Mouse (Mus musculus): ENCODE results near the gene Srcap. TPM values are rescaled to one million over a fixed set of nuclear protein-coding genes. Genes with fewer than 3 reads are reported as not detected.

The Srcap gene
- polyA plus RNA-seq, 1 experiment from 2014 or later: 62.1 TPM

DNA sequence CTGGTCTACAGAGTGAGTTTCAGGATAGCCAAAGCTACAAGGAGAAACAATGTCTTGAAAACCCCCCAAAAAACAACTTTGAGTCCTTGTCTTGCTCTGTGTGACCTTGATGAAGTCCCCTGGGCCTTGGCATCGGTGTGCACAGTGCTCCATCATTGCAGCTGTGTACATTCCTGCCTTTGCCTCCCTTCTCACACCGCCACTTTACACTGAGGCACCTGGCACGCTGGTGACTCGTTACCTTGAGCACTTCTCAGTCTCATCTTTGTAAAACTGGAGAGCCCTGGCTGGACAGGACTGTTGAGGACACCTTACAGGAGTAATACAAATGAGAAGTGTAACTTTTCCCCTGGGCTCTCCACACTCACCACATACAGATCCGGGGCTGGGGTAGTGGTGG is 75.4 kb downstream of the Srcap start:
- Histone ChIP-seq H3K27me3 (ENCODE audit: control insufficient read depth, insufficient read depth, low read length) (no peaks in the 10 kb centered on the region), H3K27ac (peak overlapping the region; percentile 80; the same call in 1 of the 2 replicates), H3K4me3 (replicated peaks; ENCODE audit: low read length) (peak overlapping the region; percentile 93; the same call in 1 of the 2 replicates), H3K36me3 (replicated peaks; ENCODE audit: control insufficient read depth, insufficient read depth) (peaks cover 51% of the 10 kb centered on the region), H3K9ac (peak overlapping the region; percentile 41), H3K9me3 (ENCODE audit: control insufficient read depth, low read length) (no peaks in the 10 kb centered on the region), H3K4me2 (replicated peaks) (peak overlapping the region; percentile 69), H3K4me1 (replicated peaks; ENCODE audit: control insufficient read depth, insufficient read depth, low read length) (peaks cover 16% of the 10 kb centered on the region)
- ATAC-seq (ENCODE audit: low FRiP score) (no peak), DNase-seq (ENCODE audit: low spot score) (no peak)
- 79% methylated on average over 5 of the region's 5 CpGs for WGBS

DNA sequence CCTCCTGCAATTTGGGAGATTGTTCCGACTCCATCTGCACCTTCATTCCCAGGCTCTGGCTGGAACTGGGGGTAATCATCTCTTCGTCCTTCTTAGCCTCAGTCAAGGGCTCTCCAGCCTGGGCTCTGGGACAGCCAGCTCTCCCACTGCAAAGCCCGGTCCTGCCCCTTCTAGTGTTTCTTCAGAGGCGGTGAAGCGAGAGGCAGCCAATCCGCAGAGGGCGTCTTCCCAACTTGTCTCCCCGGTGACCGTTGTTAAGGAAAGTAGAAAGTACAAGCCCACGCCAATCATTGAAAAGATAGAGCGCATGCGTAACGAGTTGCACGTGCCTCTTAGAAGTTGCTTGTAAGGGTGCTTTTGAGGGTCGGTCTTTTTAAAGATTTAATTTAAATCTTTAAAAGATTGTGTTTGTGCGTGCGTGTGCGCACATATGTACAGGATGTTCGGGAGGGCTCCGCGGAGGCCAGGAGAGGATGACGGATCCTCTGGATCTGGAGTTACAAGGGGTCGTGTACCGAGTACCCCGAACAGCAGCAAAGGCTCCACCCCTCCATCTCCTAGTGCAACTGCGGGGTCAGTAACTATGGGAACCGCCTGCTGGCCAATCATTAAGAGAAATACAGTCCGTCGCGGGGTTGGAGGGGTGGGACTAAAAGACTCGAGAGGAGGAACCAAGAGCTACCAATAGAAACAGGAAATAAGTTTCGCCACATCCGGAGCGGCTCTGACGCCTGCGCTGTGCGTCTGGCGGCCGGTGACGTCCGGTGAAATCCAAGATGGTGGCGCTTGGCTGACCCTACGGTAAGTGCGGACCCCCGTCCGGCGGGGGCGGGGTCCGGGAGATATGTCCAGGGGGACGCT is 76.5 kb downstream of the Srcap start, which contains the start of the genes Ccdc189 and Rnf40:
Ccdc189 (minus strand) TSS at position 585 of the 861 bp plus-strand sequence.
Rnf40 (plus strand) TSS at position 757 of the 861 bp plus-strand sequence.
- H3K4me3 ChIP-seq (replicated peaks; ENCODE audit: low read length): peak within 1 kb of the TSS; percentile 93
- H3K9me3 ChIP-seq (ENCODE audit: control insufficient read depth, low read length): no peaks in the 10 kb centered on the region
- peak within 1 kb of the TSS; percentile 80 for H3K27ac ChIP-seq
- peaks cover 16% of the 10 kb centered on the region for H3K4me1 ChIP-seq (replicated peaks; ENCODE audit: control insufficient read depth, insufficient read depth, low read length)
- H3K9ac ChIP-seq: peak within 1 kb of the TSS; percentile 80
- peaks cover 51% of the 10 kb centered on the region for H3K36me3 ChIP-seq (replicated peaks; ENCODE audit: control insufficient read depth, insufficient read depth)
- WGBS: under 1% methylated on average over 50 of the region's 50 CpGs
- DNase-seq (ENCODE audit: low spot score) (peak; percentile 93), ATAC-seq (ENCODE audit: low FRiP score) (peak; percentile 97)
- peak within 1 kb of the TSS; percentile 69 for H3K4me2 ChIP-seq (replicated peaks)
- no peaks in the 10 kb centered on the region for H3K27me3 ChIP-seq (ENCODE audit: control insufficient read depth, insufficient read depth, low read length)

DNA sequence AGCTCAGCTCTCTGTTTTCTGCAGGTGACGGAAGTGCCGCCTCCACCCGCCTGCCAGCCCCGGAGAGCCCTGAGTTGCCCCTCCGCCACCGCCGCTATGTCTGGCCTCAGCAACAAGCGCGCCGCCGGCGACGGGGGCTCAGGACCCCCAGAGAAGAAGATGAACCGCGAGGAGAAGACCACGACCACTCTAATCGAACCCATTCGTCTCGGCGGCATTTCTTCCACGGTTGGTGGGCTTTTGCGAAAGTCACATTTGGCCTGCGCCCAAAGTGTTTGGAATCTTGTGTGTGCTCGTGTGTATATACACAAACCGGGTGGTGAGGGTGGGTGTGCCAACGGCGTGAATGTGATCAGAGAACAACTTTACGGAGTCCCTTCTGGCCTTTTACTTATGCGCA is 77.1 kb downstream of the Srcap start:
- H3K36me3 ChIP-seq (replicated peaks; ENCODE audit: control insufficient read depth, insufficient read depth): peaks cover 51% of the 10 kb centered on the region
- peak overlapping the region; percentile 80 for H3K27ac ChIP-seq
- H3K9ac ChIP-seq: peak overlapping the region; percentile 80
- ATAC-seq (ENCODE audit: low FRiP score): no peak
- peak overlapping the region; percentile 93 for H3K4me3 ChIP-seq (replicated peaks; ENCODE audit: low read length)
- 6% methylated on average over 29 of the region's 29 CpGs for WGBS
- DNase-seq (ENCODE audit: low spot score): no peak
- H3K4me1 ChIP-seq (replicated peaks; ENCODE audit: control insufficient read depth, insufficient read depth, low read length): peaks cover 16% of the 10 kb centered on the region
- H3K27me3 ChIP-seq (ENCODE audit: control insufficient read depth, insufficient read depth, low read length): no peaks in the 10 kb centered on the region
- H3K4me2 ChIP-seq (replicated peaks): peak overlapping the region; percentile 69
- no peaks in the 10 kb centered on the region for H3K9me3 ChIP-seq (ENCODE audit: control insufficient read depth, low read length)

DNA sequence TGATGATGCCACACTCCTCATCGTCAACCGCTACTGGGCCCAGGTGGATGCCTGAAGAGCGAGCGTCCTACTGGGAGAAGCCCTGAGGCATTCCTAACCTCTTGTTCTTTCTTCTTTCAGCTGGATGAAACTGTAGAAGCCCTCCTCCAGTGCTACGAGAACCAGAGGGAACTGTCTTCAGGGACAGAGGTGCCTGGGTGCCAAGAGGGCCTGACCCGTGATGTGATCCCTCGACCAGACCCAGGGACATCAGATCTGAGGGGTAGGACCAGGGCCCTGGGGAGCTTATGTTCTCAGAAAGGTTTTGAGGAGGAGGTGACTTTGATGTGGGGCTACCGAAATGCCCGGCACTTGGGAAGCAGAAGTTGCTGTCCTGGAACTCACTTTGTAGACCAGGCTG is 77.9 kb downstream of the Srcap start:
- no peaks in the 10 kb centered on the region for H3K27me3 ChIP-seq (ENCODE audit: control insufficient read depth, insufficient read depth, low read length)
- WGBS: 93% methylated on average over 9 of the region's 9 CpGs
- no peaks in the 10 kb centered on the region for H3K9me3 ChIP-seq (ENCODE audit: control insufficient read depth, low read length)
- H3K4me1 ChIP-seq (replicated peaks; ENCODE audit: control insufficient read depth, insufficient read depth, low read length): peaks cover 16% of the 10 kb centered on the region
- ATAC-seq (ENCODE audit: low FRiP score): no peak
- peak overlapping the region; percentile 93 for H3K4me3 ChIP-seq (replicated peaks; ENCODE audit: low read length)
- no peak for DNase-seq (ENCODE audit: low spot score)
- peak overlapping the region; percentile 69 for H3K4me2 ChIP-seq (replicated peaks)
- H3K9ac ChIP-seq: no peak overlapping the region
- H3K36me3 ChIP-seq (replicated peaks; ENCODE audit: control insufficient read depth, insufficient read depth): peaks cover 53% of the 10 kb centered on the region
- H3K27ac ChIP-seq: no peak overlapping the region

DNA sequence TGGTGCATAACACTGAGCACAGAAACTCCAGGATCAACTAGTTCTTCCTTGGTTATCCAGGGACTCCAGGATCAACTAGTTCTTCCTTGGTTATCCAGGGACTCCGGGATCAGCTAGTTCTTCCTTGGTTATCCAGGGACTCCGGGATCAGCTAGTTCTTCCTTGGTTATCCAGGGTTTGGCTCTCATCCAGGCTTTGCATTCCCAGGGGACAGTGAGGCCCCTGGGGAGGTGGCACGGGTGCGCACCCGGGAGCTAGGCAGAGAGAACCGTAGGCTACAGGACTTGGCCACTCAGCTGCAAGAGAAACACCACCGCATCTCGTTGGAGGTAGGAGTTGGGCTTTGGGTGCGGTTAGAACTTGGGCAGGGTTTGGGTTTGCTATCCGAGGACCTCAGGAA is 79.3 kb downstream of the Srcap start:
- 94% methylated on average over 10 of the region's 10 CpGs for WGBS
- Histone ChIP-seq H3K4me3 (replicated peaks; ENCODE audit: low read length) (no peak overlapping the region), H3K9me3 (ENCODE audit: control insufficient read depth, low read length) (no peaks in the 10 kb centered on the region), H3K36me3 (replicated peaks; ENCODE audit: control insufficient read depth, insufficient read depth) (peaks cover 68% of the 10 kb centered on the region), H3K27ac (no peak overlapping the region), H3K9ac (no peak overlapping the region), H3K4me2 (replicated peaks) (no peak overlapping the region), H3K27me3 (ENCODE audit: control insufficient read depth, insufficient read depth, low read length) (no peaks in the 10 kb centered on the region), H3K4me1 (replicated peaks; ENCODE audit: control insufficient read depth, insufficient read depth, low read length) (peaks cover 16% of the 10 kb centered on the region)
- no peak for ATAC-seq (ENCODE audit: low FRiP score)
- no peak for DNase-seq (ENCODE audit: low spot score)

DNA sequence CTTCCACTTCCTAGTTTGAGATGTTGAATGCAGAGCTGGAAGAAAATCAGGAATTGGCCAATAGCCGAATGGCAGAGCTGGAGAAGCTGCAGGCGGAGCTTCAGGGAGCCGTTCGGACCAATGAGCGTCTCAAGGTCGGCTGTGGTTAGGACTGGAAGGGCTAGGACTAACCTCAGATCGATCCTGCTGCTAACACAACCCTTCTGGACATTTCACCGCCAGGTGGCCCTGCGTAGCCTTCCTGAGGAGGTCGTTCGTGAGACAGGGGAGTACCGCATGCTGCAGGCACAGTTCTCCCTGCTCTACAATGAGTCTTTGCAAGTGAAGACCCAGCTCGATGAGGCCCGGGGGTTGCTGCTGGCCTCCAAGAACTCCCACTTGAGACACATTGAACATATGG is 80.8 kb downstream of the Srcap start:
- H3K9ac ChIP-seq: no peak overlapping the region

DNA sequence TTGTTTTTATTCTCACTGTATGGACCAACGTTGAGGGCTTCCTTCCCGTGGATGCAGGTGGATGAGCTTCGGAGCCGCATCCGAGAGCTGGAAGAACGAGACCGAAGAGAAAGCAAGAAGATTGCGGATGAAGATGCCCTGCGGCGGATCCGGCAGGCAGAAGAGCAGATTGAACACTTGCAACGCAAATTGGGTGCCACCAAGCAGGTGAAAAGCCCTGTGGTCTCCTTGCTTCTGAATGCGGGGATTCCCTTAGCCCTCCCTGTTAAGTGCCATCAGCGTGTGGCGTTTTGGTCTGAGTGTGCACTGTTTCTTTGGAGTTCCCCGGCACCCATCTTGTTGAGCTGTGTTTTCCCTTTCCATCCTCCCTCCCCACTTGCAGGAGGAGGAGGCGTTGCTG is 85.0 kb downstream of the Srcap start:
- WGBS: 96% methylated on average over 17 of the region's 17 CpGs
- no peaks in the 10 kb centered on the region for H3K9me3 ChIP-seq (ENCODE audit: control insufficient read depth, low read length)
- no peak overlapping the region for H3K27ac ChIP-seq
- ATAC-seq (ENCODE audit: low FRiP score) (no peak), DNase-seq (ENCODE audit: low spot score) (no peak)
- no peaks in the 10 kb centered on the region for H3K4me1 ChIP-seq (replicated peaks; ENCODE audit: control insufficient read depth, insufficient read depth, low read length)
- H3K4me2 ChIP-seq (replicated peaks): no peak overlapping the region
- peaks cover 99% of the 10 kb centered on the region for H3K36me3 ChIP-seq (replicated peaks; ENCODE audit: control insufficient read depth, insufficient read depth)
- H3K4me3 ChIP-seq (replicated peaks; ENCODE audit: low read length): no peak overlapping the region
- no peak overlapping the region for H3K9ac ChIP-seq
- H3K27me3 ChIP-seq (ENCODE audit: control insufficient read depth, insufficient read depth, low read length): no peaks in the 10 kb centered on the region

More for the DNA sequence above, 80.8 kb downstream of the Srcap start:
- no peak for ATAC-seq (ENCODE audit: low FRiP score)
- Histone ChIP-seq H3K27me3 (ENCODE audit: control insufficient read depth, insufficient read depth, low read length) (no peaks in the 10 kb centered on the region), H3K9me3 (ENCODE audit: control insufficient read depth, low read length) (no peaks in the 10 kb centered on the region), H3K4me2 (replicated peaks) (no peak overlapping the region), H3K4me3 (replicated peaks; ENCODE audit: low read length) (no peak overlapping the region), H3K4me1 (replicated peaks; ENCODE audit: control insufficient read depth, insufficient read depth, low read length) (peaks cover 11% of the 10 kb centered on the region), H3K27ac (no peak overlapping the region), H3K36me3 (replicated peaks; ENCODE audit: control insufficient read depth, insufficient read depth) (peaks cover 83% of the 10 kb centered on the region)
- DNase-seq (ENCODE audit: low spot score): no peak
- 93% methylated on average over 14 of the region's 14 CpGs for WGBS

DNA sequence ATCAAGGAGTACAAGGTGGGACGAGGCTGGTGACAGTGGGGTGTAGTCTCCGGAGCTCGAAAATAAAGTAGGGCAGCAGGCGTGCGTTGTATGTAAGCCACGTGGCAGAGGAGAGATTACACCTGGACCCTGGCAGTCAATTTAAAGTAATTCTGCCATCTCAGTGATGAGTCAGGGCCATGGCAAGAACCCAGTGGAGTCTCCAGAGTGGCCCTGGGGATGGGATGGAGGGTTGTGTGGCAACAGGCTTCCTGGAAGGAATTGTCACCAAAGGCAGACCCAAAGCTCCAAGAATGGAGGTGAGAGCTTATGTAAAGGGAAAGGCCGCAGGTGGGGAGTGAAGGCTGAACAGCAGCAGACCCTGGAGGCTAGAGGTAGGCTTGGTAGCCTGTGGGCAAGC is 88.8 kb downstream of the Srcap start:
- Histone ChIP-seq H3K27ac (no peak overlapping the region), H3K9me3 (ENCODE audit: control insufficient read depth, low read length) (no peaks in the 10 kb centered on the region), H3K4me3 (replicated peaks; ENCODE audit: low read length) (no peak overlapping the region), H3K4me2 (replicated peaks) (no peak overlapping the region), H3K27me3 (ENCODE audit: control insufficient read depth, insufficient read depth, low read length) (no peaks in the 10 kb centered on the region), H3K9ac (no peak overlapping the region), H3K36me3 (replicated peaks; ENCODE audit: control insufficient read depth, insufficient read depth) (peaks cover 98% of the 10 kb centered on the region), H3K4me1 (replicated peaks; ENCODE audit: control insufficient read depth, insufficient read depth, low read length) (no peaks in the 10 kb centered on the region)
- DNase-seq (ENCODE audit: low spot score) (no peak), ATAC-seq (ENCODE audit: low FRiP score) (no peak)
- 94% methylated on average over 7 of the region's 7 CpGs for WGBS

DNA sequence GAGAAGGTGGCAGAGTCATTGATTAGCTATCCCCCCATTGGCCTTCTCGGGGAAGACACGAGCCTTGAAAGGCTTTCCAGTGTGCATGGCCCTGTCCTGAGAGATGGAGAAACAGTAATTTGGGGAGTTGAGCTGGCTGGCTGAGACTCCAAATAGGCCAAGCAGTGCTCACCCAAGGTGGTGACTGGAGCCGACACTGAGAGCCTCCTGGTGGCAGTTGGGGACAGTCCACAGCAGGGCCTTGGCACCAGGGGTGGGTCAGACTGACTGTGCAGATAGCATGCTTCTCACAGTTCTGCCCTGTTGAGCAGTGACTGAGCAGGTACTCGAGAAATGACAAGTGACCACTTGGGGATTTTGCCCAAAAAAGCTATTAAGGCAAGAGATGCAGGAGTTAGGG is 90.0 kb downstream of the Srcap start:
- WGBS: 89% methylated on average over 4 of the region's 4 CpGs
- peaks cover 98% of the 10 kb centered on the region for H3K36me3 ChIP-seq (replicated peaks; ENCODE audit: control insufficient read depth, insufficient read depth)

More for the DNA sequence above, 90.0 kb downstream of the Srcap start:
- no peaks in the 10 kb centered on the region for H3K9me3 ChIP-seq (ENCODE audit: control insufficient read depth, low read length)
- H3K4me3 ChIP-seq (replicated peaks; ENCODE audit: low read length): no peak overlapping the region
- H3K4me2 ChIP-seq (replicated peaks): no peak overlapping the region
- H3K27ac ChIP-seq: no peak overlapping the region
- no peak overlapping the region for H3K9ac ChIP-seq
- H3K27me3 ChIP-seq (ENCODE audit: control insufficient read depth, insufficient read depth, low read length): no peaks in the 10 kb centered on the region
- DNase-seq (ENCODE audit: low spot score) (no peak), ATAC-seq (ENCODE audit: low FRiP score) (no peak)
- no peaks in the 10 kb centered on the region for H3K4me1 ChIP-seq (replicated peaks; ENCODE audit: control insufficient read depth, insufficient read depth, low read length)
